Mouse (Mus musculus) naive thymus-derived CD4-positive, alpha-beta T cell, adult 2 months (primary cell): ENCODE results near the gene Morf4l2.
"Not testable (repeated sequence)": the region's sequence is repeated elsewhere in the genome, so short reads cannot be mapped to it uniquely, and the experiment has no call there.

ENCODE experiments used
- DNase-seq: peaks from one replicate; pipeline ENCODE4 v3.0.0-alpha.2; 2011; ENCODE audit warnings: low read depth

Gene Morf4l2

DNA sequence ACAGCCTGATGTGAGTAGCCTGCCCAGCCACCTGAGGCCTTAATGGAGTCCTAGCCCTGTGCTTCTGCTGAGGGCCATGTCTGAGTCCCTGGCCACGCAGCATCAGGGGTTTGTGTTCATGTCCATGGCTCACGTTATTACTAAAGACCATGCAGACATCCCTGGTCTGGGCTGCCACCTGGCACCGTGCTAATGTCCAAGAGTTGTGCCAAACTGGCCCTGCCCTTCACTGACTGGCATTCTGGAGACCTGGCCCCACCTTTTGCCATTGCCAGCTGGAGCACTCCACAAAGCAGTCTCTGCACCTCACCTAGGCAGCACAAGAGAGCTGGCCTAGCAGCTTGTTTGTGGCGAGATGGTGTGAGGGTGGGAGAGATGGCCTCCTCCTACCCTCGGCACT, 50.3 kb downstream of the Morf4l2 start:
- no peak for DNase-seq

DNA sequence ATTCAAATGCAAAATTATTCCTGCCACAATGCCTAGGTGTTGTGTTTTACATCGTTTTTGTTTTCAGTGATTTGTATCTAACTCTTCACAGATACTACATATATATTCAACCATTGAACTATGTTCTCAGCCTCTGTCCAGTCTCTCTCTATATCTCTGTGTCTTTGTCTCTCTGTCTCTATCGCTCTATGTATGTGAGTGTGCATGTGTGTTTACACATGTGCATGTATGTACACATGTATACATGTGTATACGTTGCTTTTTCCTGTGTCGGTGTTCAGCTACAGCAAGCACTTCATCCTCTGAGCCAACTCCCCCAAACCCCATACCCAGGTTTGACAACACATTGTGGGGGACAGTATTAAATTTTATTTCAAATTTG, 51.2 kb downstream of the Morf4l2 start:
- DNase-seq: no peak

DNA sequence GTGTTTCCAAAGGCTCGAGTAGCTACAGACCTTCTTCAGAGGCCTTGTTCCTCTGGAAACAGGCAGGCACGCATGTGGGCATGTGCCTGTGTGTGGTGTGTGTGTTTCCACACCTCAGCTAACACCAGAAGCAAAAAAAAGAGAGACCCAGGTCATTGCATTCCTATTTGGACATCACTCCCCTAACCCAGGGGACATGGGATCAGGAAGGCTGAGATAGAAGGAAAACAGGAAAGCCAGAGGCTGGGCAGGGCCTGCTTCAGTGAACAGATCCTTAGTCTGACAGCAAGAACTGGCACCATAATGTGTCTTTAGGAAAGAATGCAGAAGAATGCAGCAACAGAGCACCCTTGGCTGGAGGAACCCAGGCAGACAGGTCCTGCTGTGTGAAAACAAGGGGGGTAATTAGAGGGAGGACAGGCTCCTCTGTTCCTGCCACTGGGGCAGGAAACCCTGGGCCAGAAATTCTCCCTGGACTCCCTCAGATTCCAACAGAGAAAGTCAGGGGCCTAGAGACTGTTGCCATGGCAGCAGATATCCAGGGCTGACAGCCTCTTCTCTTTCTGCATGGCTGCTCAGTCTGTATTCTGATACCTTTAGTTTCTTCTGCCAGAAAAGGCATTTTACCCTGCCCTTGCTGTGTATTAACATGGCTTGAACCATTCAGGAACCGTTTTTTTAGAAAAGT, 51.7 kb downstream of the Morf4l2 start:
- not testable (repeated sequence) for DNase-seq
